Mouse (Mus musculus): ENCODE measurements around the gene Prkn. TPM values are rescaled to one million over a fixed set of nuclear protein-coding genes. Genes with fewer than 3 reads are reported as not detected.

Prkn gene
- polyA plus RNA-seq, 1 experiment from 2014 or later = 3.9 TPM

DNA sequence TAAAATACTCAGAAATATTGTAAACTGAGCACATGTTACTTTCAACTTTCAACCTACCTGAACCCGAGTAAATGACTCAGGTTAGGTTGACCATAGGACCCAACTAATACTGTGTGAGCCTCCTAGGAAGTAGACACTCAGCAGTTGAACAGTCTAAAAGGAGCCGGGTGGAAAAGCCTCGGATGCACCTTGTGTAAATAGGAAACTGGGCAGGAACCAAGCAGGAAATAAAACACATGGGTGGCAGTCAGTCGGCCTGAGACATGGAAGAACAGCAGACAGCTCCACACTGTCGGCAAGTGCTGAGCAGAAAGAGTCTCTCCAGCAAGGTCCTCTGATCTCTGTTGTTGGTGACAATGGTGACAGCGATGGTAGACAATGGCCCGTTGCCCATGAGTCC lies 676.0 kb downstream of the Prkn start:
- Histone ChIP-seq H3K9ac (no peak overlapping the region), H3K36me3 (no peaks in the 10 kb centered on the region), H3K4me3 (no peak overlapping the region), H3K4me2 (no peak overlapping the region), H3K4me1 (replicated peaks) (peaks cover 3% of the 10 kb centered on the region; the same call in 1 of the 2 replicates), H3K27ac (no peak overlapping the region), H3K27me3 (no peaks in the 10 kb centered on the region), H3K9me3 (no peaks in the 10 kb centered on the region)
- no peak for ATAC-seq (ENCODE audit: low FRiP score)
- 90% methylated on average over 7 of the region's 7 CpGs for WGBS

GRCm38 (mm10) chr17:11532066-11532465 lies 691.9 kb downstream of the Prkn start:
- Histone ChIP-seq H3K9ac (no peak overlapping the region), H3K27me3 (no peaks in the 10 kb centered on the region), H3K27ac (no peak overlapping the region), H3K4me1 (replicated peaks) (peaks cover 16% of the 10 kb centered on the region), H3K4me3 (no peak overlapping the region), H3K4me2 (no peak overlapping the region), H3K9me3 (no peaks in the 10 kb centered on the region), H3K36me3 (no peaks in the 10 kb centered on the region)
- no peak for ATAC-seq (ENCODE audit: low FRiP score)
- 27% methylated on average over 3 of the region's 3 CpGs for WGBS

DNA sequence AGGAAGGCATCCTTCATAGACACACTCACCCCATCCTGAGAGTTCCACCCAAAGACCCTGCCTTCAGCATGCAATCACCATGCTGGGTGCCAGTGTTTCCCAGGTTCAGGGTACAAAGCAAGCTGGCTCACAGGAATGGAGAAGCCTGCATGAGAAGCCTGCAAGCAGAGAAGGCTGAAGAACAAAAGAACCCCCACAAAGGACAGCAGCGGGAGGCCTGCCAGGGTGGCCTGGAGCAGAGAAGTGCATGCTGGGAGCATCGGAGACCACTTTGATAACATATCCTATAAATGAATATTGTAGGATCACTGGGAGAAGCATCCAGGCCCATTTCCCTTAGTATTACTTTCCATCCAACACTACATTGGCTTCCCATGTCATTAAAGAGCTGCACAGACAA lies 692.6 kb downstream of the Prkn start:
- Histone ChIP-seq H3K9me3 (no peaks in the 10 kb centered on the region), H3K4me2 (no peak overlapping the region), H3K27me3 (no peaks in the 10 kb centered on the region), H3K4me3 (no peak overlapping the region), H3K27ac (no peak overlapping the region), H3K9ac (no peak overlapping the region), H3K36me3 (no peaks in the 10 kb centered on the region), H3K4me1 (replicated peaks) (peaks cover 16% of the 10 kb centered on the region)
- 11% methylated on average over 2 of the region's 2 CpGs for WGBS
- ATAC-seq (ENCODE audit: low FRiP score) = no peak

- H3K4me1 ChIP-seq (replicated peaks) = peaks cover 16% of the 10 kb centered on the region
- H3K27me3 ChIP-seq = no peaks in the 10 kb centered on the region
- no peak overlapping the region for H3K4me3 ChIP-seq
- no peak overlapping the region for H3K9ac ChIP-seq
- no peak overlapping the region for H3K27ac ChIP-seq
- no peaks in the 10 kb centered on the region for H3K36me3 ChIP-seq
- no peak for ATAC-seq (ENCODE audit: low FRiP score)
- WGBS = 14% methylated on average over 1 of the region's 1 CpGs
- no peak overlapping the region for H3K4me2 ChIP-seq
- no peaks in the 10 kb centered on the region for H3K9me3 ChIP-seq
Measured at GRCm38 (mm10) chr17:11533835-11534234, 693.7 kb downstream of the Prkn start.

DNA sequence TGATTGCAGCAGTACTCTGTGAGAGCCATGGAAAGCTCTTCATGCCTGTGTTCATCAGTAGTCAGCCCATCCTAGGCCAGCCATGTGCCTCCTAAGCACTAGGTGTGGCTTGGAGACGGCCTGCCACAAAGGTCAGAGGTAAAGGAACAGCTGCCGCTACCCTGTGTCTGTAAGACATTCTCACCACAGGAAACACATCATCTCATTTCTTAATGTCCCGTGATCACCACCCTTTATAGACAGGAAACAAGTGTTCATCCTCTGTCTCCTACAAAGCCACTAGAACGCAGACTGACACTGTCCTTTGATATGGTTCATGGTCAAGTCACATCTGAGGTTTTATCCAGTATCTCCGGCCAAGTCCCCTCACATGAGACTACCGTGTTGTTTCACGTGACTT lies 698.6 kb downstream of the Prkn start:
- Histone ChIP-seq H3K9me3 (no peaks in the 10 kb centered on the region), H3K36me3 (no peaks in the 10 kb centered on the region), H3K4me2 (no peak overlapping the region), H3K4me3 (no peak overlapping the region), H3K27me3 (no peaks in the 10 kb centered on the region), H3K4me1 (replicated peaks) (peaks cover 15% of the 10 kb centered on the region), H3K27ac (no peak overlapping the region), H3K9ac (no peak overlapping the region)
- ATAC-seq (ENCODE audit: low FRiP score) = no peak
- 93% methylated on average over 7 of the region's 7 CpGs for WGBS

DNA sequence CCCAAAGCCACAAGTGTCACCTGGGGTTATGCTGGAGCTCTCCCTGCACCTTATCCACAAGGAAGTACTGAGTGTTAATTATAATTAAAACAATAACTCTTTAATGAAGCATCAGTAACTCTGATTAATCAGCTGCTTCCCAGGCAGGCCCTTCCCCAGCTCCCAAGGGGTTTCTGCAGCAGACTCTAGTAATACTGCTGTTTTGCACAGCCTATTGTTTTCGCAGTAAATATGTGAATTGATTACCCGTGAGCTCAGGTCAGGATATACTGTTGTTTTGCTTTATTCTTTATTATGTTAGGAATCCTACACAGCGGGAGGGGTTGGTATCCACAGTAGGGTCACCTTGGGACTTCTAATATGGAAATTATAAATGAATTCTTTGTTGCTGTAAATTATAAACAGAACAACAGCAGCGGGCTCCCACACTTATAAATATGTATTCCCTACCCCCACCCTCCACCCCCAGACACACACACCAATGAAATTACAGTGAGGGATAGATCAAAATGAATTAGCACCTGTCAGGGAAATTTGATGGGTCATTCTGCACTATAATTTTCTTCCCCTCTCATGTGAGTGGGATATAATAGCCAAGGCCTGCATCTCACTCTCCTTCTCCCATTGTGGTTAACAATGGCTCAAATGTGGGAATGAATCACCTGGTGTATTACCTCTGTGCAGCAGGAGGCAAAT lies 701.9 kb downstream of the Prkn start:
- Histone ChIP-seq H3K4me2 (no peak overlapping the region), H3K36me3 (no peaks in the 10 kb centered on the region), H3K27me3 (no peaks in the 10 kb centered on the region), H3K9ac (0 out of 2 replicates have a peak overlapping the region, but pooled peaks have one; percentile 10), H3K4me3 (no peak overlapping the region), H3K27ac (peak overlapping the region; percentile 69), H3K4me1 (replicated peaks) (peaks cover 10% of the 10 kb centered on the region), H3K9me3 (no peaks in the 10 kb centered on the region)
- peak; percentile 77 for ATAC-seq (ENCODE audit: low FRiP score)
- WGBS = 34% methylated on average over 4 of the region's 4 CpGs

DNA sequence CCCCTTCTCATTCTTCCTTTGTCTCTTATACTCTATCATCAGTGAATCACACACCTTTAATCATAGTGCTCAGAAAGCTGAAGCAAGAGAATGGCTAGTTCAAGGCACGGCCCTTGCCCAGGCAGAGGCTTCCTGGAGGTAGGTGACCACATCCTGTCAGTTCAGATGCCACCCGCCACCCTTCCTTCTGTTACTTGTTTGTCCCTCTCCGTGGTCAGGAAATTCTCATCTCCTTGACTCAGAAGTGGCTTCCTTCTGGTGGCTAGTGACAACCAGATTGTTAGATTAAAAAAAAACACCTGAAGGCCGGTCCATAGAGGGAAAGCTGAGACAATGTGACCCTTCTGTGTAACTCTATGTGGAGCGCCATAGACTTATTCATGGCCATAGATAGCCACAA lies 710.4 kb downstream of the Prkn start:
- 89% methylated on average over 5 of the region's 5 CpGs for WGBS
- H3K4me1 ChIP-seq (replicated peaks) = no peaks in the 10 kb centered on the region

DNA sequence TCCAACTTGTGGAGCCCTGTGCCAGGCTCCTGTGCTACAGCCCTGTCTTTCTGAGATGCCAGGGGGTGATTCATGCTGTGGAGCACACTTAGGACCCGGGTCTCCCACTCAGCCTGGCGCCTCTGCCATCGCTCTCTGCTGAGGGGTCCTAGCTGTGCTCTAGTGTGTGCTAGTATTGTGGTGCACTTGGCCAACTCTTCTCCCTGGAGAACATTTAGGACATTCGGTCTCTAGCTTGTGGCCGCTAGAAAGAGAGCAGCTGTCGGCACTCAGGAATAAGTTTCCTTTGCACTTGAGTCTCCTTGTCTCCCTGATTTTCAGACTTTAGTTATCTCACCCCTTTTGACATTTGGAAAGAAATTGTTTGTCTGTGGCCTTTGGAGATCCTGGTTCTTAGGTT lies 725.5 kb downstream of the Prkn start:
- Histone ChIP-seq H3K4me1 (replicated peaks) (no peaks in the 10 kb centered on the region), H3K27me3 (no peaks in the 10 kb centered on the region), H3K4me2 (no peak overlapping the region), H3K9me3 (no peaks in the 10 kb centered on the region), H3K27ac (no peak overlapping the region), H3K9ac (no peak overlapping the region), H3K4me3 (no peak overlapping the region), H3K36me3 (no peaks in the 10 kb centered on the region)
- ATAC-seq (ENCODE audit: low FRiP score) = no peak
- WGBS = 92% methylated on average over 6 of the region's 6 CpGs

More for the DNA sequence above, 710.4 kb downstream of the Prkn start:
- Histone ChIP-seq H3K9me3 (no peaks in the 10 kb centered on the region), H3K27ac (no peak overlapping the region), H3K27me3 (no peaks in the 10 kb centered on the region), H3K9ac (no peak overlapping the region), H3K36me3 (no peaks in the 10 kb centered on the region), H3K4me3 (no peak overlapping the region), H3K4me2 (no peak overlapping the region)
- no peak for ATAC-seq (ENCODE audit: low FRiP score)

DNA sequence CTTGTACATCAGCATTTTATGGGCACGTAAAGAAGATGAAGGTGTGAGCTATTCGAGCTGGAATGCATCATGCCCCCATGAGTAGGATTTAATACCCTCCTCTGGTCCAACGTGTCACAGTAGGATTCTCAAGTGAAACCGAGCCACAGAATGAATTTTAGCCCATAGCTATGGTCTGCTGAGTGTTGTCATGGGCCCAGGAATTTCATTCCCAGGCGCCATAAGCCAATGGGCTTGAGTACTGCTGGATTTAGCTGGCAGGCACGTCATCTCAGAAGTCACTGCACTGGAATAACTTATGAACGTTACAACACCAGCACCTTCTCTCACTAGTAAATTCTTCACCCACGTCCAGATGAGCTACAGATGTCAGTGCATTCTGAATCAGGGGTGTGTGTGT lies 730.2 kb downstream of the Prkn start:
- Histone ChIP-seq H3K27me3 (no peaks in the 10 kb centered on the region), H3K4me1 (replicated peaks) (no peaks in the 10 kb centered on the region), H3K4me3 (no peak overlapping the region), H3K36me3 (no peaks in the 10 kb centered on the region), H3K9ac (no peak overlapping the region), H3K27ac (no peak overlapping the region), H3K9me3 (no peaks in the 10 kb centered on the region), H3K4me2 (no peak overlapping the region)
- no peak for ATAC-seq (ENCODE audit: low FRiP score)
- WGBS = 76% methylated on average over 8 of the region's 8 CpGs

GRCm38 (mm10) chr17:11573666-11574065 lies 733.5 kb downstream of the Prkn start:
- no peaks in the 10 kb centered on the region for H3K9me3 ChIP-seq
- H3K4me1 ChIP-seq (replicated peaks) = no peaks in the 10 kb centered on the region
- H3K4me2 ChIP-seq = no peak overlapping the region
- no peaks in the 10 kb centered on the region for H3K36me3 ChIP-seq
- H3K4me3 ChIP-seq = no peak overlapping the region
- H3K9ac ChIP-seq = no peak overlapping the region
- 93% methylated on average over 9 of the region's 9 CpGs for WGBS
- H3K27ac ChIP-seq = no peak overlapping the region
- H3K27me3 ChIP-seq = no peaks in the 10 kb centered on the region
- ATAC-seq (ENCODE audit: low FRiP score) = no peak

- H3K27me3 ChIP-seq = no peaks in the 10 kb centered on the region
- no peak overlapping the region for H3K4me3 ChIP-seq
- no peaks in the 10 kb centered on the region for H3K36me3 ChIP-seq
- H3K27ac ChIP-seq = no peak overlapping the region
- no peak overlapping the region for H3K9ac ChIP-seq
- WGBS = 91% methylated on average over 4 of the region's 4 CpGs
- H3K4me2 ChIP-seq = no peak overlapping the region
- no peaks in the 10 kb centered on the region for H3K4me1 ChIP-seq (replicated peaks)
- no peak for ATAC-seq (ENCODE audit: low FRiP score)
- no peaks in the 10 kb centered on the region for H3K9me3 ChIP-seq
Measured at GRCm38 (mm10) chr17:11585491-11585890, 745.3 kb downstream of the Prkn start.

GRCm38 (mm10) chr17:11607931-11608330 lies 767.7 kb downstream of the Prkn start:
- WGBS = 85% methylated on average over 5 of the region's 5 CpGs
- H3K36me3 ChIP-seq = no peaks in the 10 kb centered on the region
- no peak overlapping the region for H3K9ac ChIP-seq
- peaks cover 21% of the 10 kb centered on the region for H3K4me1 ChIP-seq (replicated peaks)
- H3K9me3 ChIP-seq = no peaks in the 10 kb centered on the region
- no peak overlapping the region for H3K27ac ChIP-seq
- no peak for ATAC-seq (ENCODE audit: low FRiP score)
- H3K4me2 ChIP-seq = no peak overlapping the region
- H3K4me3 ChIP-seq = no peak overlapping the region
- peaks cover 7% of the 10 kb centered on the region; the same call in 1 of the 2 replicates for H3K27me3 ChIP-seq

DNA sequence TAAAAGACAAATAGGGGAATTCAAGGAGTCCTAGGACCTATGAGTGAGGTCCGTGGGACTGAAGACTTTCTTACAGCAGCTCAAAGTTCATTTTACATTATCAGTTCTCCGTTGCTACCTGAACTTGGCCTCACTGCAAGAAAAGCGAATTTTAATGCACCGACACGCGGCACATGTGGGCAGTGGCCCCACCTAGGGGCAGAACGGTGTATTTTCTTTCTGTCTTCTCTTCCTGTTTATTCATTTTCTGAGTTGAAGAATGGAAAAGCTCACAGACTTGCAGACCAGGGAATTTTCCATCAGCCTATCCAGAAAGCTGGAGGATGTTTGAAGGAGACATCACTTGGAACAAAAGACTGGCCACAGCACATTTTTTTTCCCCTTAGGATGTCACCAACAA lies 771.3 kb downstream of the Prkn start:
- 11% methylated on average over 7 of the region's 7 CpGs for WGBS
- no peaks in the 10 kb centered on the region for H3K9me3 ChIP-seq
- no peak overlapping the region for H3K9ac ChIP-seq
- ATAC-seq (ENCODE audit: low FRiP score) = no peak
- H3K36me3 ChIP-seq = no peaks in the 10 kb centered on the region
- peaks cover 32% of the 10 kb centered on the region for H3K4me1 ChIP-seq (replicated peaks)
- H3K4me3 ChIP-seq = no peak overlapping the region
- no peak overlapping the region for H3K27ac ChIP-seq
- 0 out of 2 replicates have a peak overlapping the region, but pooled peaks have one; percentile 2 for H3K4me2 ChIP-seq
- H3K27me3 ChIP-seq = peaks cover 7% of the 10 kb centered on the region; the same call in 1 of the 2 replicates

All from hindbrain, embryonic 13.5 days (tissue).